Mouse (Mus musculus): ENCODE data around the gene Cdc34b.
"Not testable (repeated sequence)": the region's sequence is repeated elsewhere in the genome, so short reads cannot be mapped to it uniquely, and the experiment has no call there.

- not testable (repeated sequence) for TF ChIP-seq CTCF, EP300 (IDR thresholded peaks at IDR 0.05; ENCODE audit: low read depth)
Observed at GRCm38 (mm10) chr11:94692502-94692901, 49.1 kb upstream of the Cdc34b start.
